Mouse (Mus musculus): Measurements from ENCODE around the gene Atp6v1e1. TPM values are rescaled to one million over a fixed set of nuclear protein-coding genes. Genes with fewer than 3 reads are reported as not detected.
"Not testable (repeated sequence)": the region's sequence is repeated elsewhere in the genome, so short reads cannot be mapped to it uniquely, and the experiment has no call there.

Gene Atp6v1e1
- polyA plus RNA-seq, 1 experiment from 2014 or later = 193 TPM

DNA sequence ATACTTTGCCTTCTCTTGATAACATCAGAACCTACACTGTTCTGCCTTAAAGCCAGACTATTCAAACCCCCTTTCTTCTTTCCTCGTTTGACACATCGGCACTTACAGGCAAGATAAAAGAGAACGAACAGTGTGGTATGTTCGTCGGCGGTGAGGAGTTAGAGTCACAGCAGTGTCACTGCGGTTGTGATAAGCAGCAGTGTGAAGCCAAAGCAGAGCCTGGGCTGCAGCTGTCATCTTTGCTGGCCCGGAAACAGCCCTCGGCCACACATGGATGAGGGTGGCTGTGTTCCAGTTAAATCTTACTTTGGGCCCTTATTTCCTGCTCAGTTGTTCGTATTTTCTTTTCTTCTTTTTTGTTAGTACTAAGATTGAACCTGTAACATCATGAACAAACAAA lies 31.8 kb upstream of the Atp6v1e1 start:
- peak; percentile 72 for ATAC-seq
- peak overlapping the region; percentile 37; the same call in 1 of the 2 replicates for H3K27ac ChIP-seq (ENCODE audit: low read depth)
- peak; percentile 26 for DNase-seq

DNA sequence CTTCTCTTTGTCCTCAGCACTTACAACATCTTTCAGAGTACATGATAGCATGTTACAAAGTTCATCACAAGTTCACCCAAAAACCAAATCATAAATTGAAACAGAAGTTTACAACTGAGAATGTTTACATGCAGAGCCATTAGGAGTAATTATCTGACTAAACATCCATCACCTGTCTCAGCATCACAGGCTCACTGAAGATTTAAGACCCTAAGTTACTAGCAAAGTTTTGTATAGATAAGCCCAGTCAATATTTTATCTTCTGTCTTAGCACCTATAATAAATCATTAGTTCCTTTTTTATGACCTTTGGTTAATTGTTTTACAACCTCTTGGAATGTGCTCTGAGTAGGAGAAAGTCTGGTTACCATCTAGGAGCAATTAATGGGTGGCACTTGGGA lies 28.1 kb upstream of the Atp6v1e1 start:
- H3K27ac ChIP-seq (ENCODE audit: low read depth); H3K9me3 ChIP-seq (ENCODE audit: low read length); H3K9ac ChIP-seq (replicated peaks); H3K27me3 ChIP-seq (ENCODE audit: insufficient read depth, low read length); H3K4me1 ChIP-seq (ENCODE audit: insufficient read depth); H3K4me3 ChIP-seq (ENCODE audit: low read depth, low read length); H3K4me2 ChIP-seq (ENCODE audit: low read depth, low read length); ATAC-seq; DNase-seq: not testable (repeated sequence)
- H3K36me3 ChIP-seq (replicated peaks; ENCODE audit: insufficient read depth, low read length) = peaks cover 37% of the 10 kb centered on the region

More for the DNA sequence above, 31.8 kb upstream of the Atp6v1e1 start:
- H3K9ac ChIP-seq (replicated peaks) = no peak overlapping the region
- H3K36me3 ChIP-seq (replicated peaks; ENCODE audit: insufficient read depth, low read length) = peaks cover 44% of the 10 kb centered on the region
- H3K4me1 ChIP-seq (ENCODE audit: insufficient read depth) = 0 out of 2 replicates have a peak, but pooled peaks cover 3% of the 10 kb centered on the region
- 50% methylated on average over 10 of the region's 10 CpGs for WGBS (ENCODE audit: insufficient replicate concordance)
- H3K4me2 ChIP-seq (ENCODE audit: low read depth, low read length) = no peak overlapping the region
- H3K27me3 ChIP-seq (ENCODE audit: insufficient read depth, low read length) = no peaks in the 10 kb centered on the region
- TF ChIP-seq EP300 (IDR thresholded peaks at IDR 0.05; ENCODE audit: low read depth) (peak; percentile 36; the same call in 1 of the 2 replicates), CTCF (IDR thresholded peaks at IDR 0.05; ENCODE audit: low read depth) (no peak)
- no peak overlapping the region for H3K4me3 ChIP-seq (ENCODE audit: low read depth, low read length)
- H3K9me3 ChIP-seq (ENCODE audit: low read length) = no peaks in the 10 kb centered on the region

DNA sequence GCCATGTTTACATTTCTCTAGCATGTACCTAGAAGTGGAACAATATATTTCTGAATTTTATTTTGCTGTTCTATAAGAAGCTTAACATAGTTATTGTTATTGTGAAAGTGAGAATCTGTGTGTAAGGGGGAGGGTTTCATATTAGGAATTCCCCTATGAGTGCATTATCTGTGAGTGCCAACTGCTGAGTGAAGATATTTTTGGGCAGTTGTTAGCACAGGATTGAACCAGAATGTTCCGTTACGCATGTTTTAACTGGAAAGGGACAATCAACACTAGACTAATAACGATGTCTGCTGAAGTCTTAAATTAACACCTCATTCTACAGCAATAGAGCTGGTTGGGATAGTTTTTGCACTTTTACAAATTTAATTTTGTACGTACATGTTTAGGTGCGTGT lies 19.2 kb upstream of the Atp6v1e1 start:
- H3K27ac ChIP-seq (ENCODE audit: low read depth) = peak overlapping the region; percentile 42; the same call in 1 of the 2 replicates
- TF ChIP-seq CTCF (IDR thresholded peaks at IDR 0.05; ENCODE audit: low read depth) (no peak), EP300 (IDR thresholded peaks at IDR 0.05; ENCODE audit: low read depth) (peak; percentile 94)
- H3K4me2 ChIP-seq (ENCODE audit: low read depth, low read length) = peak overlapping the region; percentile 20; the same call in 1 of the 2 replicates
- WGBS (ENCODE audit: insufficient replicate concordance) = 64% methylated on average over 5 of the region's 5 CpGs
- DNase-seq = no peak
- peaks cover 10% of the 10 kb centered on the region; the same call in 1 of the 2 replicates for H3K36me3 ChIP-seq (replicated peaks; ENCODE audit: insufficient read depth, low read length)
- no peak overlapping the region for H3K9ac ChIP-seq (replicated peaks)
- ATAC-seq = peak; percentile 57
- H3K9me3 ChIP-seq (ENCODE audit: low read length) = no peaks in the 10 kb centered on the region
- H3K4me1 ChIP-seq (ENCODE audit: insufficient read depth) = peaks cover 11% of the 10 kb centered on the region
- no peaks in the 10 kb centered on the region for H3K27me3 ChIP-seq (ENCODE audit: insufficient read depth, low read length)
- H3K4me3 ChIP-seq (ENCODE audit: low read depth, low read length) = no peak overlapping the region

DNA sequence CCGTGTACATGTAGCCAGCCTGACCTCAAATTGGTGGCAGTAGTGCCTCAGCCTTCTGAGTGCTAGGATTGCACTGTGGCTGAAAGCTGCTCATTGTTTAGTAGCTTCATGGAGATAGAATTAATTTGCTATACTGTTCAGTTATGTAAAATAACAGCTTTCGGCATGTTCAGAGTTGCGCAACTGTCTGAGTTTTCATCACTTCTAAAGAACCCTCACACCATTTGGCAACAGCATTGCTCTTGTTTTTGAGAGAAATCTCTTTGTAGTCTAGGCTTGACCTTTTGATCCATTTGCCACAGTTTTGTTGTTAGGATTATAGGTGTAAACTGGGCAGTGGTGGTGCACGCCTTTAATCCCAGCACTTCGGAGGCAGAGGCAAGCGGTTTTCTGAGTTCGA lies 17.7 kb upstream of the Atp6v1e1 start:
- TF ChIP-seq CTCF (IDR thresholded peaks at IDR 0.05; ENCODE audit: low read depth) (no peak), EP300 (IDR thresholded peaks at IDR 0.05; ENCODE audit: low read depth) (no peak)

DNA sequence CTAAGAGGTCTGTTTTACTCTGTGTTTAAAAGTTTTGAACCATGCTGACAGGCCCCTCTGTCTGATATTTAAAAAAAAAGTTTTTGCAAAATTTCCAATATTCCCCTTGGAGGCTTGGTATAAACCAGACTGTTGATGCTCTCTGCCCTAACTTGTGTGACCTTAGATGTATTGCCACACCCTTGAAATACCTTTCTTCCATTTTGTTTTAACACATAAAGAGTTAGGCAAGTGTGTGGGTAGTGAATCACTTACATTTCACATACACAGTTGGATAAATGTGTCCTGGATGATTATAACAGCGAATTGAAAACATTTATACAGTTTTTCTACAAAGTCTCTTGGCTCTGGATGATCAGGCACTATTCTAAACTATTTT lies 14.5 kb upstream of the Atp6v1e1 start:
- Histone ChIP-seq H3K4me2 (ENCODE audit: low read depth, low read length) (peak overlapping the region; percentile 82), H3K36me3 (replicated peaks; ENCODE audit: insufficient read depth, low read length) (peaks cover 8% of the 10 kb centered on the region; the same call in 1 of the 2 replicates), H3K27ac (ENCODE audit: low read depth) (peak overlapping the region; percentile 99), H3K9ac (replicated peaks) (peak overlapping the region; percentile 100), H3K4me3 (ENCODE audit: low read depth, low read length) (peak overlapping the region; percentile 99), H3K27me3 (ENCODE audit: insufficient read depth, low read length) (no peaks in the 10 kb centered on the region), H3K9me3 (ENCODE audit: low read length) (no peaks in the 10 kb centered on the region), H3K4me1 (ENCODE audit: insufficient read depth) (peaks cover 37% of the 10 kb centered on the region)
- 64% methylated on average over 1 of the region's 1 CpGs for WGBS (ENCODE audit: insufficient replicate concordance)
- no peak for ATAC-seq
- DNase-seq = no peak
- TF ChIP-seq CTCF (IDR thresholded peaks at IDR 0.05; ENCODE audit: low read depth) = no peak

More for the DNA sequence above, 17.7 kb upstream of the Atp6v1e1 start:
- Histone ChIP-seq H3K27ac (ENCODE audit: low read depth) (no peak overlapping the region), H3K36me3 (replicated peaks; ENCODE audit: insufficient read depth, low read length) (peaks cover 10% of the 10 kb centered on the region; the same call in 1 of the 2 replicates), H3K4me2 (ENCODE audit: low read depth, low read length) (no peak overlapping the region), H3K9me3 (ENCODE audit: low read length) (no peaks in the 10 kb centered on the region), H3K27me3 (ENCODE audit: insufficient read depth, low read length) (no peaks in the 10 kb centered on the region), H3K4me3 (ENCODE audit: low read depth, low read length) (no peak overlapping the region), H3K4me1 (ENCODE audit: insufficient read depth) (peaks cover 16% of the 10 kb centered on the region), H3K9ac (replicated peaks) (no peak overlapping the region)
- WGBS (ENCODE audit: insufficient replicate concordance) = 90% methylated on average over 7 of the region's 7 CpGs
- DNase-seq (no peak), ATAC-seq (no peak)

GRCm38 (mm10) chr6:120836389-120837151 lies 14.0 kb upstream of the Atp6v1e1 start:
- Histone ChIP-seq H3K36me3 (replicated peaks; ENCODE audit: insufficient read depth, low read length) (peaks cover 8% of the 10 kb centered on the region; the same call in 1 of the 2 replicates), H3K9me3 (ENCODE audit: low read length) (no peaks in the 10 kb centered on the region), H3K4me2 (ENCODE audit: low read depth, low read length) (peak overlapping the region; percentile 82), H3K27ac (ENCODE audit: low read depth) (peak overlapping the region; percentile 99), H3K9ac (replicated peaks) (peak overlapping the region; percentile 100), H3K27me3 (ENCODE audit: insufficient read depth, low read length) (no peaks in the 10 kb centered on the region), H3K4me1 (ENCODE audit: insufficient read depth) (peaks cover 41% of the 10 kb centered on the region), H3K4me3 (ENCODE audit: low read depth, low read length) (peak overlapping the region; percentile 99)
- TF ChIP-seq CTCF (IDR thresholded peaks at IDR 0.05; ENCODE audit: low read depth) = no peak
- TF ChIP-seq EP300 (IDR thresholded peaks at IDR 0.05; ENCODE audit: low read depth) = no peak
- 1% methylated on average over 37 of the region's 37 CpGs for WGBS (ENCODE audit: insufficient replicate concordance)
- DNase-seq (no peak), ATAC-seq (peak; percentile 51)

Measured in liver, postnatal 0 days (tissue).